Mouse (Mus musculus): ENCODE data around the gene Hlcs.

DNA sequence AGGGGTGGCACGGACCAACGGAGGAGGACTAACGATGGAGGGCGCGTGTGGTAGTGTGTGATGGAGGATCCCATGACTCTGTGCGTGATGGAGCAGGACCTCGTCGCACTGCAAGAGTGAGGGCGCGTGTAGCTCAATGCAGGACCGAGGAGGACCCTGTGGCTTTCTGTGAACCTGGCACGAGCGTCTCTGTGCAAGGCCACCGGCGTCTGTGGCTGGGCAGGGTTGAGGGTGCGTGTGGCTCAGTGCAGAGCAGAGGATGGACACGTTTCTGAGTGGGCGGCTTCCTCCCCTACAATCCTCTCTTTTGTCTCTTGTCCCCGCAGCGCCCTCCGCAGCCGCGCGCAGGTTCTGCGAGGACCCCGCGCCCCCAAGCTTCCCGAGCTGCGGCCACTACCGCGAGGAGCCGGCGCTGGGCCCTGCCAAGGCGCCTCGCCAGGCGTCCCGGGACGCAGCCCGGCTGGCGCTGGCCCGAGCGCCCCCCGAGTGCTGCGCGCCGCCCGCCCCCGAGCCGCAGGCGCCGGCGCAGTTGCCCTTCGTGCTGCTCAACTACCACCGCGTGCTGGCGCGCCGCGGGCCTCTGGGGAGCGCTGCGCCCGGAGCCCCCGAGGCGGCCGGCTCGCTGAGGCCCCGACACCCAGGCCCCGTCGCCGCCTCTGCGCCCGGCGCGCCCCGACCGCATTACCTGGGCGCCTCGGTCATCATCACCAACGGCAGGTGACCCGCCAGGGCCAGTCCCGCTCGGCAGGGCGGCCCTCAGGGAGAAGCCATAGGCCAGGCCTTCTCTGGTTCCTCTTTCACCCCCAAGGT lies 188.0 kb downstream of the Hlcs start:
- TF ChIP-seq CTCF (IDR thresholded peaks at IDR 0.05; ENCODE audit: borderline replicate concordance, control insufficient read depth, extremely low read depth, insufficient read depth, low read length, poor library complexity) (no peak), POLR2A (IDR thresholded peaks at IDR 0.05; ENCODE audit: control insufficient read depth, extremely low read depth, insufficient read depth, low read length, poor library complexity) (no peak)

Measured in thymus, adult 2 months (tissue).